Mouse (Mus musculus): ENCODE data around the gene Ccrl2. TPM values are rescaled to one million over a fixed set of nuclear protein-coding genes. Genes with fewer than 3 reads are reported as not detected.
A peak's percentile ranks its signal among the peaks of the same experiment; 100 is the strongest.

Ccrl2 gene
- polyA plus RNA-seq, 1 experiment from 2014 or later = 2.7 TPM

- DNase-seq (ENCODE audit: low spot score) (no peak), ATAC-seq (replicated peaks; ENCODE audit: low FRiP score, low read depth) (no peak)
- no peak for TF ChIP-seq CTCF (IDR thresholded peaks at IDR 0.05; ENCODE audit: low read depth)
- Histone ChIP-seq H3K27me3 (ENCODE audit: insufficient read depth, low read length) (no peaks in the 10 kb centered on the region), H3K4me2 (ENCODE audit: low read length) (no peak overlapping the region), H3K9ac (ENCODE audit: low read depth, low read length) (no peak overlapping the region), H3K9me3 (replicated peaks; ENCODE audit: low read length) (no peaks in the 10 kb centered on the region), H3K4me3 (replicated peaks; ENCODE audit: low read depth, low read length) (no peak overlapping the region), H3K36me3 (ENCODE audit: insufficient read depth, low read length) (no peaks in the 10 kb centered on the region), H3K27ac (no peak overlapping the region), H3K4me1 (replicated peaks; ENCODE audit: insufficient read depth, low read length) (peaks cover 12% of the 10 kb centered on the region; the same call in 1 of the 2 replicates)
- WGBS = 69% methylated on average over 7 of the region's 7 CpGs
Measured at GRCm38 (mm10) chr9:111095710-111096109, 38.4 kb upstream of the Ccrl2 start.

- Histone ChIP-seq H3K4me3 (replicated peaks; ENCODE audit: low read depth, low read length) (no peak overlapping the region), H3K36me3 (ENCODE audit: insufficient read depth, low read length) (no peaks in the 10 kb centered on the region), H3K9me3 (replicated peaks; ENCODE audit: low read length) (no peaks in the 10 kb centered on the region), H3K27ac (peak overlapping the region; percentile 43), H3K4me2 (ENCODE audit: low read length) (no peak overlapping the region), H3K4me1 (replicated peaks; ENCODE audit: insufficient read depth, low read length) (peaks cover 12% of the 10 kb centered on the region; the same call in 1 of the 2 replicates), H3K9ac (ENCODE audit: low read depth, low read length) (no peak overlapping the region), H3K27me3 (ENCODE audit: insufficient read depth, low read length) (no peaks in the 10 kb centered on the region)
- DNase-seq (ENCODE audit: low spot score) = peak; percentile 44
- WGBS = 44% methylated on average over 5 of the region's 5 CpGs
- peak; percentile 45 for ATAC-seq (replicated peaks; ENCODE audit: low FRiP score, low read depth)
- no peak for TF ChIP-seq CTCF (IDR thresholded peaks at IDR 0.05; ENCODE audit: low read depth)
Measured at GRCm38 (mm10) chr9:111094626-111095025, 37.3 kb upstream of the Ccrl2 start.

GRCm38 (mm10) chr9:111093094-111093493 lies 35.8 kb upstream of the Ccrl2 start:
- H3K4me2 ChIP-seq (ENCODE audit: low read length) = no peak overlapping the region
- 29% methylated on average over 5 of the region's 5 CpGs for whole genome bisulfite sequencing
- H3K4me1 ChIP-seq (replicated peaks; ENCODE audit: insufficient read depth, low read length) = peaks cover 12% of the 10 kb centered on the region; the same call in 1 of the 2 replicates
- H3K27me3 ChIP-seq (ENCODE audit: insufficient read depth, low read length) = no peaks in the 10 kb centered on the region
- H3K9ac ChIP-seq (ENCODE audit: low read depth, low read length) = no peak overlapping the region
- H3K4me3 ChIP-seq (replicated peaks; ENCODE audit: low read depth, low read length) = no peak overlapping the region
- peak; percentile 83 for DNase-seq (ENCODE audit: low spot score)
- H3K9me3 ChIP-seq (replicated peaks; ENCODE audit: low read length) = no peaks in the 10 kb centered on the region
- no peak for ATAC-seq (replicated peaks; ENCODE audit: low FRiP score, low read depth)
- H3K36me3 ChIP-seq (ENCODE audit: insufficient read depth, low read length) = no peaks in the 10 kb centered on the region
- TF ChIP-seq CTCF (IDR thresholded peaks at IDR 0.05; ENCODE audit: low read depth) = peak; percentile 93
- no peak overlapping the region for H3K27ac ChIP-seq

- no peak overlapping the region for H3K4me2 ChIP-seq (ENCODE audit: low read length)
- no peak overlapping the region for H3K9ac ChIP-seq (ENCODE audit: low read depth, low read length)
- H3K9me3 ChIP-seq (replicated peaks; ENCODE audit: low read length) = no peaks in the 10 kb centered on the region
- no peak for DNase-seq (ENCODE audit: low spot score)
- H3K4me3 ChIP-seq (replicated peaks; ENCODE audit: low read depth, low read length) = no peak overlapping the region
- ATAC-seq (replicated peaks; ENCODE audit: low FRiP score, low read depth) = no peak
- no peak for TF ChIP-seq CTCF (IDR thresholded peaks at IDR 0.05; ENCODE audit: low read depth)
- H3K4me1 ChIP-seq (replicated peaks; ENCODE audit: insufficient read depth, low read length) = peaks cover 12% of the 10 kb centered on the region; the same call in 1 of the 2 replicates
- 71% methylated on average over 9 of the region's 9 CpGs for WGBS
- H3K36me3 ChIP-seq (ENCODE audit: insufficient read depth, low read length) = no peaks in the 10 kb centered on the region
- no peak overlapping the region for H3K27ac ChIP-seq
- H3K27me3 ChIP-seq (ENCODE audit: insufficient read depth, low read length) = no peaks in the 10 kb centered on the region
Measured at GRCm38 (mm10) chr9:111092657-111093056, 35.3 kb upstream of the Ccrl2 start.

DNA sequence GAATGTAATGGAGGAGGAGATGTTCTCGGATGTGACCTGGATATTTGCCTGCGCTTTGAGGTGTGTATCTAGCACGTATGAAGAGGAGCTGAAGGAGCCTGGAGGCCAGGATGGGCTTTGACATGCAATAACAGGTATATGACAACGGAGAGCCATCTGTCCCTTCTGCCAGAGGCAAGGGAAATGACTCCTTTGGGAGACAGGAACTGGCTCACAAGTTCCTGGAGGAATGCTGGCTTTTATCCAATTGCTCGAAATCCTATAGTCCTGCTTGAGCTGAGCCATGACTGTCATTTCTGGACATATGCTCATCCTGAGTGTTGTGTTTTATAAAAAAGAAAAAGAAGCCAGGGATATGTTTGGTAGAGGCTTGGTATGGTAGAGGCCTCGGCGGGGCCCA lies 31.6 kb upstream of the Ccrl2 start:
- no peak overlapping the region for H3K27ac ChIP-seq
- H3K27me3 ChIP-seq (ENCODE audit: insufficient read depth, low read length) = no peaks in the 10 kb centered on the region
- TF ChIP-seq CTCF (IDR thresholded peaks at IDR 0.05; ENCODE audit: low read depth) = no peak
- no peak overlapping the region for H3K9ac ChIP-seq (ENCODE audit: low read depth, low read length)
- no peak overlapping the region for H3K4me3 ChIP-seq (replicated peaks; ENCODE audit: low read depth, low read length)
- H3K36me3 ChIP-seq (ENCODE audit: insufficient read depth, low read length) = no peaks in the 10 kb centered on the region
- DNase-seq (ENCODE audit: low spot score) (no peak), ATAC-seq (replicated peaks; ENCODE audit: low FRiP score, low read depth) (no peak)
- no peaks in the 10 kb centered on the region for H3K4me1 ChIP-seq (replicated peaks; ENCODE audit: insufficient read depth, low read length)
- no peaks in the 10 kb centered on the region for H3K9me3 ChIP-seq (replicated peaks; ENCODE audit: low read length)
- H3K4me2 ChIP-seq (ENCODE audit: low read length) = no peak overlapping the region
- 45% methylated on average over 7 of the region's 7 CpGs for WGBS

GRCm38 (mm10) chr9:111087960-111088359 lies 30.6 kb upstream of the Ccrl2 start:
- no peaks in the 10 kb centered on the region for H3K27me3 ChIP-seq (ENCODE audit: insufficient read depth, low read length)
- ATAC-seq (replicated peaks; ENCODE audit: low FRiP score, low read depth) = no peak
- H3K9me3 ChIP-seq (replicated peaks; ENCODE audit: low read length) = no peaks in the 10 kb centered on the region
- H3K4me3 ChIP-seq (replicated peaks; ENCODE audit: low read depth, low read length) = no peak overlapping the region
- H3K4me1 ChIP-seq (replicated peaks; ENCODE audit: insufficient read depth, low read length) = no peaks in the 10 kb centered on the region
- H3K36me3 ChIP-seq (ENCODE audit: insufficient read depth, low read length) = no peaks in the 10 kb centered on the region
- no peak for DNase-seq (ENCODE audit: low spot score)
- no peak for TF ChIP-seq CTCF (IDR thresholded peaks at IDR 0.05; ENCODE audit: low read depth)
- H3K9ac ChIP-seq (ENCODE audit: low read depth, low read length) = no peak overlapping the region
- WGBS = 12% methylated on average over 5 of the region's 5 CpGs
- H3K4me2 ChIP-seq (ENCODE audit: low read length) = no peak overlapping the region
- H3K27ac ChIP-seq = no peak overlapping the region

- WGBS = 54% methylated on average over 3 of the region's 3 CpGs
- ATAC-seq (replicated peaks; ENCODE audit: low FRiP score, low read depth) = no peak
- Histone ChIP-seq H3K4me2 (ENCODE audit: low read length) (no peak overlapping the region), H3K9me3 (replicated peaks; ENCODE audit: low read length) (no peaks in the 10 kb centered on the region), H3K27ac (no peak overlapping the region), H3K4me1 (replicated peaks; ENCODE audit: insufficient read depth, low read length) (no peaks in the 10 kb centered on the region), H3K27me3 (ENCODE audit: insufficient read depth, low read length) (no peaks in the 10 kb centered on the region), H3K9ac (ENCODE audit: low read depth, low read length) (no peak overlapping the region), H3K4me3 (replicated peaks; ENCODE audit: low read depth, low read length) (no peak overlapping the region), H3K36me3 (ENCODE audit: insufficient read depth, low read length) (no peaks in the 10 kb centered on the region)
- DNase-seq (ENCODE audit: low spot score) = no peak
- no peak for TF ChIP-seq CTCF (IDR thresholded peaks at IDR 0.05; ENCODE audit: low read depth)
Measured at GRCm38 (mm10) chr9:111086995-111087606, 29.8 kb upstream of the Ccrl2 start.

All from kidney, postnatal 0 days (tissue).